Mouse (Mus musculus): ENCODE data around the gene Axin2.

DNA sequence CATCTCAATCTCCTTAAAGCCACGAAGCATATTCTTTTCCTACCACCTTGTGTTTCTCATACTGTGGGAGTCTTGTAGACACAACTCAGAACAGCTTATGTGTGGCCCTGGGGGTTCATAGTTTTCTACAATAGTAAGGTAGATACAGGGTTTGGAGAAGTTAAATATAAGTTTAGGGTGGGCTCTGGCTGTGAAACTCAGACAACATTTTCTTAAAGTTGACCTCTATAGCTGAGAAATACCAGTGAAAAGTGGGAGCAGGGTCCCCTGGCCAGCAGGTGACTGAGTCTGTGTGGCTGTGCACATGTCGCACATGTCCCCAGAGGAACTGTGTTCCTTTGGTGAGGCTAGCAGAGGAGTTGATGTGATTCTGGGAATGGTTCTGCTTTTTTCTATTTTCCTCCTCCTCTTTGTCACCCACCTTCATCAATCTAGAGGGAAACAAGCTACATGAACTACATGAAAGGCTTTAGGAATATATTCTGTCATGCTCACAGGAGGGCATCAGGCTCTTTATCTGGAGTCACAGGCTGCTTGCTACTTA is 75.9 kb downstream of the Axin2 start:
- no peak for TF ChIP-seq CTCF (IDR thresholded peaks at IDR 0.05; ENCODE audit: low read depth)
- no peak for TF ChIP-seq EP300 (IDR thresholded peaks at IDR 0.05; ENCODE audit: low read depth)
